Mouse (Mus musculus) cortical plate, adult 2 months (tissue): Measurements from ENCODE around the gene Cmip.

Experiments
- CTCF ChIP-seq: fragments of 200-500 bp; IDR thresholded peaks from 2 replicates; pipeline ENCODE4 v1.5.1; 2011; ENCODE audit warnings: mild to moderate bottlenecking, control low read depth, low read length; ENCODE audit not compliant: insufficient read depth; ENCODE audit errors: extremely low read depth
- POLR2A ChIP-seq: fragments of 200-500 bp; IDR thresholded peaks from 2 replicates; pipeline ENCODE4 v1.6.1; 2011; ENCODE audit warnings: mild to moderate bottlenecking, low read length, control low read depth; ENCODE audit not compliant: insufficient read depth; ENCODE audit errors: extremely low read depth

DNA sequence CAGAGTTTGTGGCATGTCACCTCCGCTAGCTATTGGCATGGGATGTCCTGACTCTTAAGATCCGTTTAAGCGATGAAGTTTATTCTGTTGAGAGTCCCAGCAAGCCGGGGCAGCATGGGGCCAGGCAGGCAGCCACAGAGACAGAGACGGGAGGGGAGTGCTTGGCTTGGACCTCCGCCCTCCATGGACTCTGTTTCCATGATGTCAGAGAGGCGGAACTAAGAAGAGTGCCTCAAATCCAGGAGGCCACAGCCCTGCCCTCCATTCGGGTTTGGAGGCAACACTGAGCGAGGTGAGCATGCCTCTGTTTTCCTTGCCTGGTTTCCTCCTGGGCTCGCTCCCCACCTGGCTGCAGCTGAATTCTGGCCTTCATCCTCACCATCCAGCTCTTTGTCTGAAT is 153.5 kb downstream of the Cmip start:
- TF ChIP-seq CTCF = no peak
- TF ChIP-seq POLR2A = no peak
